In genomic region chr16:30065537-30066183, GRCm38 (mm10) we compare ENCODE assay signal across 8 mouse cellular contexts. TPM values are rescaled to one million over a fixed set of nuclear protein-coding genes. Genes with fewer than 3 reads are reported as not detected.
A peak's percentile ranks its signal among the peaks of the same experiment; 100 is the strongest.
DNase-seq lines count a peak whose midpoint lies in the region; ATAC-seq lines count a peak whose summit lies in the region.

No protein-coding gene starts in this region.

- H3K4me3 ChIP-seq in kidney, embryonic 14.5 days (ENCODE audit: low read length) = peak overlapping the region; percentile 85
- H3K4me3 ChIP-seq in brown adipose tissue, adult 24 weeks (ENCODE audit: insufficient read depth, low read depth, low read length) = peak overlapping the region; percentile 94
- peak overlapping the region; percentile 77 to 80 for H3K4me3 ChIP-seq in heart, embryonic 14.5 days (ENCODE audit: control insufficient read depth in 1 of 2, insufficient read depth in 1 of 2, low read depth in 1 of 2, low read length in 2 of 2)
- H3K4me3 ChIP-seq in liver, embryonic 11.5 days (ENCODE audit: low read depth, low read length) = peak overlapping the region; percentile 52

- peaks cover 48% of the 10 kb centered on the region for H3K4me1 ChIP-seq in kidney, embryonic 14.5 days (ENCODE audit: control insufficient read depth, insufficient read depth, low read length)
- H3K4me1 ChIP-seq in brown adipose tissue, adult 24 weeks (ENCODE audit: control insufficient read depth, insufficient read depth, insufficient read length, low read length) = peaks cover under 1% of the 10 kb centered on the region; the same call in 1 of the 2 replicates
- H3K4me1 ChIP-seq in heart, embryonic 14.5 days (ENCODE audit: control insufficient read depth in 2 of 2, insufficient read depth in 2 of 2, low read length in 2 of 2) = peaks cover 34 to 46% of the 10 kb centered on the region in 2 experiments
- H3K4me1 ChIP-seq in liver, embryonic 11.5 days (replicated peaks; ENCODE audit: control insufficient read depth, insufficient read depth, low read length) = peaks cover 42% of the 10 kb centered on the region

- H3K27me3 ChIP-seq in kidney, embryonic 14.5 days (ENCODE audit: control insufficient read depth, insufficient read depth, low read length) = no peaks in the 10 kb centered on the region
- no peaks in the 10 kb centered on the region for H3K27me3 ChIP-seq in heart, embryonic 14.5 days (ENCODE audit: control insufficient read depth, insufficient read depth, low read length)
- peaks cover 82% of the 10 kb centered on the region for H3K27me3 ChIP-seq in liver, embryonic 11.5 days (replicated peaks; ENCODE audit: control insufficient read depth, insufficient read depth, low read length)

- H3K27ac ChIP-seq in kidney, embryonic 14.5 days (ENCODE audit: low read depth, low read length) = peak overlapping the region; percentile 97
- H3K27ac ChIP-seq in brown adipose tissue, adult 24 weeks (replicated peaks; ENCODE audit: low read depth, low read length) = peak overlapping the region; percentile 98
- H3K27ac ChIP-seq in heart, embryonic 14.5 days (replicated peaks in 1 of 2; ENCODE audit: control insufficient read depth in 1 of 2, insufficient read depth in 1 of 2, low read depth in 2 of 2, low read length in 2 of 2) = peak overlapping the region; percentile 91 to 97
- H3K27ac ChIP-seq in liver, embryonic 11.5 days (ENCODE audit: low read depth, low read length) = peak overlapping the region; percentile 86

- H3K9me3 ChIP-seq in kidney, embryonic 14.5 days (ENCODE audit: control insufficient read depth, low read length) = no peaks in the 10 kb centered on the region
- no peaks in the 10 kb centered on the region for H3K9me3 ChIP-seq in heart, embryonic 14.5 days (ENCODE audit: control insufficient read depth, low read length)
- no peaks in the 10 kb centered on the region for H3K9me3 ChIP-seq in liver, embryonic 11.5 days (ENCODE audit: control insufficient read depth, low read length)

- H3K4me2 ChIP-seq in kidney, embryonic 14.5 days (replicated peaks; ENCODE audit: low read depth, low read length) = peak overlapping the region; percentile 90
- H3K4me2 ChIP-seq in heart, embryonic 14.5 days (ENCODE audit: low read length) = peak overlapping the region; percentile 86
- H3K4me2 ChIP-seq in liver, embryonic 11.5 days = peak overlapping the region; percentile 94

- under 1% methylated on average over 21 of the region's 21 CpGs for WGBS in kidney, embryonic 14.5 days
- WGBS in heart, embryonic 14.5 days = under 1% methylated on average over 21 of the region's 21 CpGs
- 1% methylated on average over 21 of the region's 21 CpGs for WGBS in liver, embryonic 11.5 days

- ATAC-seq in kidney, embryonic 14.5 days (ENCODE audit: low FRiP score, low TSS enrichment) = no peak
- no peak for ATAC-seq in heart, embryonic 14.5 days (ENCODE audit: insufficient number of reproducible peaks, insufficient read depth, low FRiP score, low read depth)
- no peak for ATAC-seq in liver, embryonic 11.5 days (replicated peaks; ENCODE audit: low FRiP score)

- peaks cover 6% of the 10 kb centered on the region; the same call in 1 of the 2 replicates for H3K36me3 ChIP-seq in kidney, embryonic 14.5 days (ENCODE audit: control insufficient read depth, insufficient read depth, low read length)
- no peaks in the 10 kb centered on the region for H3K36me3 ChIP-seq in heart, embryonic 14.5 days (ENCODE audit: control insufficient read depth, insufficient read depth, low read length)
- H3K36me3 ChIP-seq in liver, embryonic 11.5 days (ENCODE audit: control insufficient read depth, insufficient read depth, low read length) = no peaks in the 10 kb centered on the region

- DNase-seq in kidney, postnatal 10 days = no peak
- DNase-seq in liver, embryonic 11.5 days (ENCODE audit: low spot score) = no peak
- DNase-seq in retina, postnatal 1 day = peak; percentile 62
- DNase-seq in gastrocnemius, postnatal 36 days = no peak
- DNase-seq in frontal cortex, postnatal 36 days (ENCODE audit: low spot score in 2 of 2) = no peak

- intact Hi-C loops in gastrocnemius, postnatal 36 days (cut with DNase I) = loop anchor here (2.0 kb wide), 3 partner anchors 57 to 331 kb away; no protein-coding TSS in a partner anchor

- H3K9ac ChIP-seq in kidney, embryonic 14.5 days (ENCODE audit: low read depth, low read length) = peak overlapping the region; percentile 91
- peak overlapping the region; percentile 90 for H3K9ac ChIP-seq in heart, embryonic 14.5 days (ENCODE audit: low read length)
- H3K9ac ChIP-seq in liver, embryonic 11.5 days (ENCODE audit: low read depth, low read length) = peak overlapping the region; percentile 46

RNA-seq across cellular contexts. Expression of gene Hes1, which starts 1.5 kb away (rescaled TPM):
- polyA plus RNA-seq in kidney, embryonic 14.5 days (2014; fragmentation: Nextera tagmentation; extraction: Ambion mirVana) = 68.7 and 82.2 TPM in 2 replicates
- polyA plus RNA-seq in brown adipose tissue, adult 24 weeks (2012; ENCODE audit: insufficient read depth, insufficient read length, missing spikeins) = 14.0 and 14.4 TPM in 2 replicates
- 23.1 and 25.4 TPM in 2 replicates for polyA plus RNA-seq in heart, embryonic 14.5 days (2014; fragmentation: Nextera tagmentation; extraction: Ambion mirVana)
- 22.6 and 25.3 TPM in 2 replicates for polyA plus RNA-seq in liver, embryonic 11.5 days (2014; fragmentation: Nextera tagmentation; extraction: Ambion mirVana)
- 10 to 100 TPM; 11.4 to 12.3 TPM for total RNA-seq in gastrocnemius, postnatal 36 days (2021)
